Mouse (Mus musculus): Measurements from ENCODE around the gene Slc44a5. TPM values are rescaled to one million over a fixed set of nuclear protein-coding genes. Genes with fewer than 3 reads are reported as not detected.
A peak's percentile ranks its signal among the peaks of the same experiment; 100 is the strongest.
"Not testable (repeated sequence)": the region's sequence is repeated elsewhere in the genome, so short reads cannot be mapped to it uniquely, and the experiment has no call there.

Gene Slc44a5
- total RNA-seq, 2 experiments from 2014 or later, result 0.05 TPM; not detected in 1

- DNase-seq (ENCODE audit: low spot score), result no peak
Observed at GRCm38 (mm10) chr3:154215309-154215708, 242.1 kb downstream of the Slc44a5 start.

- DNase-seq (ENCODE audit: low spot score), result no peak
Observed at GRCm38 (mm10) chr3:154215779-154216178, 242.5 kb downstream of the Slc44a5 start.

- peak; percentile 5 for DNase-seq (ENCODE audit: low spot score)
Observed at GRCm38 (mm10) chr3:154222141-154222591, 248.9 kb downstream of the Slc44a5 start.

- no peak for DNase-seq (ENCODE audit: low spot score)
Observed at GRCm38 (mm10) chr3:154222688-154223087, 249.5 kb downstream of the Slc44a5 start.

- peak; percentile 44 for DNase-seq (ENCODE audit: low spot score)
Observed at GRCm38 (mm10) chr3:154226100-154226752, 253.0 kb downstream of the Slc44a5 start.

- no peak for DNase-seq (ENCODE audit: low spot score)
Observed at GRCm38 (mm10) chr3:154244932-154245331, 271.7 kb downstream of the Slc44a5 start.

GRCm38 (mm10) chr3:154251486-154251885, 278.2 kb downstream of the Slc44a5 start:
- DNase-seq (ENCODE audit: low spot score), result no peak

- no peak for DNase-seq (ENCODE audit: low spot score)
Observed at GRCm38 (mm10) chr3:154252219-154252618, 279.0 kb downstream of the Slc44a5 start.

GRCm38 (mm10) chr3:154254187-154254586, 281.0 kb downstream of the Slc44a5 start:
- DNase-seq (ENCODE audit: low spot score), result not testable (repeated sequence)

- DNase-seq (ENCODE audit: low spot score), result no peak
Observed at GRCm38 (mm10) chr3:154257312-154257711, 284.1 kb downstream of the Slc44a5 start.

GRCm38 (mm10) chr3:154268313-154268712, 295.1 kb downstream of the Slc44a5 start:
- DNase-seq (ENCODE audit: low spot score), result no peak

GRCm38 (mm10) chr3:154269757-154270366, 296.6 kb downstream of the Slc44a5 start:
- DNase-seq (ENCODE audit: low spot score), result peak; percentile 64

GRCm38 (mm10) chr3:154274681-154275080, 301.4 kb downstream of the Slc44a5 start:
- no peak for DNase-seq (ENCODE audit: low spot score)

GRCm38 (mm10) chr3:154284260-154284659, 311.0 kb downstream of the Slc44a5 start:
- peak; percentile 4 for DNase-seq (ENCODE audit: low spot score)

- no peak for DNase-seq (ENCODE audit: low spot score)
Observed at GRCm38 (mm10) chr3:154285351-154285750, 312.1 kb downstream of the Slc44a5 start.

GRCm38 (mm10) chr3:154287217-154287616, 314.0 kb downstream of the Slc44a5 start:
- DNase-seq (ENCODE audit: low spot score), result peak; percentile 9

- DNase-seq (ENCODE audit: low spot score), result no peak
Observed at GRCm38 (mm10) chr3:154288429-154289069, 315.3 kb downstream of the Slc44a5 start.

- no peak for DNase-seq (ENCODE audit: low spot score)
Observed at GRCm38 (mm10) chr3:154290351-154290750, 317.1 kb downstream of the Slc44a5 start.

- DNase-seq (ENCODE audit: low spot score), result no peak
Observed at GRCm38 (mm10) chr3:154292126-154292525, 318.9 kb downstream of the Slc44a5 start.

GRCm38 (mm10) chr3:154293839-154294490, 320.7 kb downstream of the Slc44a5 start:
- DNase-seq (ENCODE audit: low spot score), result no peak

- no peak for DNase-seq (ENCODE audit: low spot score)
Observed at GRCm38 (mm10) chr3:154294924-154295834, 321.9 kb downstream of the Slc44a5 start.

Measured in gastrocnemius, adult 18-20 months (tissue).